Mouse (Mus musculus) ovary, postnatal 10 days (tissue): ENCODE measurements at regions not wholly inside any gene's neighbourhood (a gene's known extent, or its start where the extent isn't known, plus 50 kb on each side); places are given as distances from the start of the nearest gene placed in this dataset.
A peak's percentile ranks its signal among the peaks of the same experiment; 100 is the strongest.

ENCODE experiments used
- DNase-seq: peaks from one replicate; pipeline ENCODE4 v3.0.0; 2022; ENCODE audit warnings: low spot score

GRCm38 (mm10) chr11:89247991-89248390, 54.1 kb downstream of the Nog start:
- DNase-seq = no peak

GRCm38 (mm10) chr11:89243370-89243769, 58.8 kb downstream of the Nog start:
- DNase-seq = peak; percentile 17

- no peak for DNase-seq
Observed at GRCm38 (mm10) chr11:89242130-89242529, 60.0 kb downstream of the Nog start.

GRCm38 (mm10) chr11:89239891-89240290, 62.2 kb downstream of the Nog start:
- DNase-seq = no peak

GRCm38 (mm10) chr11:89236904-89237303, 65.2 kb downstream of the Nog start:
- DNase-seq = no peak

- DNase-seq = no peak
Observed at GRCm38 (mm10) chr11:89232884-89233480, 69.2 kb downstream of the Nog start.

GRCm38 (mm10) chr11:89229726-89230125, 72.4 kb downstream of the Nog start:
- no peak for DNase-seq

- DNase-seq = no peak
Observed at GRCm38 (mm10) chr11:89213204-89213603, 88.9 kb downstream of the Nog start.

GRCm38 (mm10) chr11:89209531-89209950, 92.6 kb downstream of the Nog start:
- DNase-seq = no peak

- no peak for DNase-seq
Observed at GRCm38 (mm10) chr11:89209072-89209471, 93.1 kb downstream of the Nog start.

- no peak for DNase-seq
Observed at GRCm38 (mm10) chr11:89206788-89207187, 95.3 kb downstream of the Nog start.

GRCm38 (mm10) chr11:89204948-89205545, 97.1 kb downstream of the Nog start:
- DNase-seq = no peak

- no peak for DNase-seq
Observed at GRCm38 (mm10) chr11:89200458-89200857, 101.7 kb downstream of the Nog start.

GRCm38 (mm10) chr11:89192815-89193214, 109.3 kb downstream of the Nog start:
- no peak for DNase-seq

- peak; percentile 42 for DNase-seq
Observed at GRCm38 (mm10) chr11:89186911-89187621, 113.4 kb downstream of the Gm525 start.

- DNase-seq = no peak
Observed at GRCm38 (mm10) chr11:89185862-89186261, 112.2 kb downstream of the Gm525 start.

- DNase-seq = no peak
Observed at GRCm38 (mm10) chr11:89181471-89181870, 107.8 kb downstream of the Gm525 start.

GRCm38 (mm10) chr11:89178436-89178835, 104.8 kb downstream of the Gm525 start:
- no peak for DNase-seq

GRCm38 (mm10) chr11:89175511-89175910, 101.9 kb downstream of the Gm525 start:
- DNase-seq = no peak

- no peak for DNase-seq
Observed at GRCm38 (mm10) chr11:89174967-89175366, 101.3 kb downstream of the Gm525 start.

GRCm38 (mm10) chr11:89165278-89165677, 91.6 kb downstream of the Gm525 start:
- peak; percentile 85 for DNase-seq

GRCm38 (mm10) chr11:89153466-89154406, 80.1 kb downstream of the Gm525 start:
- DNase-seq = no peak
